Mouse (Mus musculus) E14TG2a.4 (cell line): ENCODE results near the gene Fam83g.
A peak's percentile ranks its signal among the peaks of the same experiment; 100 is the strongest.

Source experiments
- CTCF ChIP-seq: conservative IDR thresholded peaks from 2 replicates; pipeline ENCODE4 v1.5.1; 2014; ENCODE audit warnings: low read length
- POU5F1 ChIP-seq: IDR thresholded peaks from 2 replicates; pipeline ENCODE4 v1.6.1; 2014; ENCODE audit warnings: low read length, borderline replicate concordance

- TF ChIP-seq CTCF (peak; percentile 64), POU5F1 (no peak)
These were observed 17.7 kb upstream of the Fam83g start for GRCm38 (mm10) chr11:61665991-61666799.
